Mouse (Mus musculus) ovary, postnatal 36 days (tissue): ENCODE measurements at regions not wholly inside any gene's neighbourhood (a gene's known extent, or its start where the extent isn't known, plus 50 kb on each side); places are given as distances from the start of the nearest gene placed in this dataset.

Experiments used
- DNase-seq: peaks from one replicate; pipeline ENCODE4 v3.0.0; 2022; ENCODE audit warnings: low spot score, mixed read lengths

DNA sequence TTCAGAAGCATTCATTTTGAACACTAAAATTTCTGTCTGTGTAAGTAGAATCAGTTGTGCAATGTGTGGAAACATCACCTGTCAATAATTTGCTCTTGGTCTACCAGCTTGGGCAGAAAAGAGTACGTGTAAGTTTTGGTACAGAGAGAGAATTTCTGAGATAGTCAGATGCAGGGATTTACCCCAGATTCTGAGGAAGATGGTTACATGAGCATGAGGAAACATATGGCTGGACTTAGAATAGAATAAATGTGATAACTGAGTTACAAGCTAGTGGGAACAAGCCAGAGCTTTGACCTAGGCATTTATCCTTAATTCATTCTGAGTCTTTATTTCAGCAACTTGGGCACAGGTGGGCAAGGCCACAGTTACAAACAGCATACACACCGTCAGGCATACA is 831.8 kb downstream of the Adgrl2 start:
- DNase-seq, result no peak

DNA sequence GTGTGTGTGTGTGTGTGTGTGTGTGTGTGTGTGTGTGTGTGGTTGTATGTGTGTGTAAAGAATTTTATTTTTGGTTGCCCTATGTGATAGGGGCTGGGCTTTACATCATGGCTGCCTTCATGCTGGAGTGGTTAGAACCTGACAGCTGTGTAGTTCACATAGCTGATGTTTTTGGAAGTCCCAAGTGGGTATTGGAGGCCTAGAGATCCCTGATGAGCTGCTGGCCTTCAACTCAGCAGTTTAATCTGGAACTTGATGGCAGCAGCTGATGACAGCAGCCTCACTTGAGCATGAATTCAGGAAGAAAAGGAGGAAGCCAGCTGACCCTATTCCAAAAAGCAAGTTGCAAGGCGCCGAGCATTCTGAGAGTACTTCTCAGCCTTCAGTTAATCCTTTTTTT is 846.6 kb downstream of the Adgrl2 start:
- no peak for DNase-seq

DNA sequence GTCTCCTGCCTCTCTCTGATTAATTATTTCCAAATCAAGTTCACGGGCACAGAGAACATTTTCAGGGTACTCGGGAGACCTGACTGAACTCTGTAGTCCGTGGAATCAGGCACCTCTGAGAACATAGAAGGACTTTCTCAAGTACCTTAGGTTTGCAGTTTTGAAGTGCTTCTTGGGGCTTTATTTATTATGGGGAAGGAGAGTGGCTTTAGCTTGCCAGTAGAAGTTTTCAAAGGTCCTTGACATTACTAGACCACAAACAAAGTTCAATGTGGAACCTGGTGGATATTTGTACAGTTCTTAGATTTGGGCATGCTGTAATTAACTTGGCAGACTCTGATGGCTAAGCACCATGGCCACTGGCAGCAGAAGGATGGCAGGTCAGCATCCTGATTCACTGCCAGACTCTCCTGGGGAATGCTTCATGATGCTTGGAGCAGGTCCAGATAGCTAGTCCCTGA is 853.5 kb downstream of the Adgrl2 start:
- DNase-seq, result no peak

DNA sequence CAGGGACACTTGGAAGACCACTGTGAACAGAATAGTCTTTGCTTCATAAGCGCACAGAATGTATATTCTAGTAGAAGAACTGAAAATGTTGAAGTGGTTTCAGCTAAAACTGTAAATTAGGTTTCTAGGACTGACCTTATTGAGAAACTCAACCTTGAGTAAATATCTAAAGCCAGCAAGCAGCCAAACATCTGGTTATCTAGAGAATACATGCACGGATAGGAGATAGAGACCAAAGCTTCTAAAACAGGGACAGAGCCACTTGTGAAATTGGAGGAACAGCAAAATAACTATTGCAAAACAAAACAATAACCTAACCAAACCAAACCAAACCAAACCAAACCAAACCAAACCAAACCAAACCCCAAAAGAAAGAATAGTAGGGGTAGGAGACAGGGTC is 855.7 kb downstream of the Adgrl2 start:
- no peak for DNase-seq

DNA sequence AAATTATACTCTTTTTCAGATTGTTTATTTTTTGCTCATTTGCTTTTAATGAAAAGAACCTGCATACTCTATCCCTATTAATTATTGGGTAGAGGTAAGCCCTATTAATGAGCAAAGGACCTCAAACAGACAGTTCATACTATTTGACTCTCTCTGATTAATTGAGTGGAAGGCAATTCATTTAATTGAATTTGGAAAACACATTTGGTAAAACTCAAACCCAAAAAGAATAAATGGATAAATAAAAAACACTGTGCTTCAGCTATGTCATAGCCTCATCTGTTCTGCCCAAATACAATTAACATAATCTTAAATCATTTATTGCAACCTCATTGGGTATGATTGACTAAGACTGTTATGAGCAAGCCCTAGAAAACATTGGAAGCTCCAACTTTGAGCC is 874.8 kb downstream of the Adgrl2 start:
- no peak for DNase-seq

DNA sequence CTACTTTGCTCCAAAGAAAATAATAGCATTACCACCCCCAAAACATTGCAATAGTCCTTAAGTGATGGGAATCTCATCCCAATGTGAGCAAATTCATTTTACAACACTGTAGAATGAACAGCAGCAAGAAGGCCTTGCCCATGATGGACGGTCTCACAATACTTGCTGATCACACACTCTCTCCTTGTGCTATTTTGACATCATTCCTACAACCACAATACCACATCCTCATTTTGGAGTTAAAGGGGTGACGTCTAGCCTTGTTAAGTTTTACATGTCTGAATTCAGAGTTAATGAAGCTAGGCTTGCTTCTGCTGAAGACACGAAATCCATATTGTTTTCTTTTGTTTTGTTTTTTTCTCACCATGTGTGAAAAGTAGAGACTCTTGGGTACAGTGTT is 878.2 kb downstream of the Adgrl2 start:
- no peak for DNase-seq

DNA sequence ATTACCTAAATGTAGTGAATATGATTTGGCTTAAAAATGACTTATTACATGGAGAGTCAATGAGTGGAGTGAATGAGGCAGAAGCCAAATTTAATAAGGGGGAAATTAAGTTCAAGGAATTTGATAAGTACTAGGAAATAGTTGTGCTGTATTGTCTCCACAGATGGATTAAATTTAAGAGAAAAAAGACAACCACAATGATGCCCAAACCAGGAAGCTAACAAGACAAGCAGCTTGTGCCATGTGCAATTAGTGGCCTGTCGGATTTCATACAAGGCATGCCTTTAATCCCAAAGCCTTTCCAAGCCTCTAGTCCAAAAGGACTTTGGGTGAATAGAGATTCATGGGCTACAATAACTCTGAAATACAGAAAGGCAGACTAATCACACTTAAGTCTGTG is 883.3 kb downstream of the Adgrl2 start:
- no peak for DNase-seq

DNA sequence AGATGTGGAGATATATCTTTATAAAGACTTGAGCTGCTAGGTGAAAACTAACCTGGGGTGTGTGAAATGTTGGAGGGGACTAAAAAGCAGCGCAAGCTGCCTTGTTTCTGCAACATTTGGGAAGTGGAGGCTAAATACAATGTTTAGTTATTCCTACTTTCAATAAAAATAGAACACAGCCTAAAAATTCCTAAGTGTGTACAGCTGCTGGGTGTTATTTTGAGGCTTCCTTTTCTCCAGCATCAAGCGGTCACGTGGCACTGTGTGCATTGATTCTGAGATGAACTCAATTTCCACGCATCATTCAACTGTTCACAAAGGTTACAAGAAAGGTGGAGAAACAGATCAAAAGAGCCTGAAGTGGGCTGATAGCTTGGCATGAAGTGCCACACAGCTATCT is 896.4 kb downstream of the Adgrl2 start:
- DNase-seq, result no peak

DNA sequence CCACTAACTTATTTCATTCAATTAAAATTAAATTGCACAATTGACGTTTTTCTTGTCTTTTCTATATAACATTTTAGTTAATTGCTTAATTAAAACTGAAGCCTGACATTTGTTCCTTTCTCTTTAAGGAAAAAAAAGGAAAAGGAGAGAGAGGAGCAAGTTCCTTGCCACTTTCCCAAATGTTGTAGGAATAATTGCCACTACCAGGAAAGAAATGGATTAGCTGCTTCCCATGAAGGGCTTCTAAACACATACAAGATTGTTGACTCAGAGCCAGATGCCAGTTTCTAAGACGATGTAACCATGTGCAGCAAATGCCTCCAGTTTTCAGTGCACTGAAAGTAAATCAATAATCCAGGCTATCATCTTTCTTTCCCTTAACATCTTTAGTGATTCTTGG is 914.5 kb downstream of the Adgrl2 start:
- DNase-seq, result no peak

DNA sequence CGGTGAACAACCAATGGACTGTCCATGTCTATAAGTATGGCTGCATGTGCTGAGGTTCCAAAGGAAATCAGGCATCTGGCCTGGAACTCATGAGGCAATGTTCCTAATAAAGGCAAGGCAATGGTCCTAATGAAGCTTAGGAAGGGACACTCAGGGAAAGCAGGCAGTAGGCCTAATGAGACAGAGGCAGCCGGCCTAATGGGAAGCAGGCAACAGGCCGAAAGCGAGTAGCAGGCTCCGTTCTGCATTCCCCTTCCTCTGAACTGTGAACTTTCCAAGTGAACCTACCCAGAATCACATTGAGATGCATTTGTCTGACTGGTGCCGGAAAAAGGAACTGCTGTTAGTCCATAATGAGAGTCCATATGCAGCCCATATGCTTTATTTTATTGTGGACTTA is 923.7 kb downstream of the Adgrl2 start:
- no peak for DNase-seq

DNA sequence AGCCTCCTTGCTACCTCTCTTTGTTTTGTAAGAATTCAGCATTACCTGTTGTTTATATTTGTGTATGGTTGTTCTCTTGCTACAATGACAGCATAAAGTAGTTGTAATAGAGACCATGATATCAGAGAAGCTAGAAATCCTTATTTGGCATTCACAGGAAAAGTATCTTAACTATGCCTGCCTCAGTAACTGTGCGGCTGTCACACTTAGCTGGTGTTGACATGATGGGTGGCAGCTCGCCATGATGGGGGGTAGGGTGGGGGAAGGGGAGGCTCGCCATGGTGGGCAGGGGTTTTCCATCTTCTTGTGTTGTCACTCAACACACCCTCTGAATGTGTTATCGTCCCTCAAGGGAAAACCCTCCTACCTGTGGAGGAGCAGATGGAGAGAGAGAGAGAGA is 934.3 kb downstream of the Adgrl2 start:
- DNase-seq, result no peak

DNA sequence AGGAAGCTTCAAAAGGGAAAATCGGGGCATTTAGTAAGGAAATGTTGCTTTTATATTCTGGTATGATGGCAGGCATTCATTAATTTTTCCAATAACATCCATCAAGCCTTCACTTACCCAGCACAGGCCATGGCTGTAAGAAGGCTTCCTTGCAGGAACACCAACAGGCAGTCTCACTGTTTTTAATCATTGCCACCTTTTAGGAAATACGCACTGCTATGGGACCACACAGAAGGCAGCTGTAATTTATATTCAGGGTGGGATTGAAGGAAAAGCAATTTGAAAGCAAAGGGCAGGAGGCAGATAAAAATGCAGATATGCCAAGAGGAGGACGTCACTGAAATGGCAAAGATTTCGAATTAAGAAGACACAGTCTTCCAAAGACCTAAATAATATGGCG is 937.8 kb downstream of the Adgrl2 start:
- no peak for DNase-seq

DNA sequence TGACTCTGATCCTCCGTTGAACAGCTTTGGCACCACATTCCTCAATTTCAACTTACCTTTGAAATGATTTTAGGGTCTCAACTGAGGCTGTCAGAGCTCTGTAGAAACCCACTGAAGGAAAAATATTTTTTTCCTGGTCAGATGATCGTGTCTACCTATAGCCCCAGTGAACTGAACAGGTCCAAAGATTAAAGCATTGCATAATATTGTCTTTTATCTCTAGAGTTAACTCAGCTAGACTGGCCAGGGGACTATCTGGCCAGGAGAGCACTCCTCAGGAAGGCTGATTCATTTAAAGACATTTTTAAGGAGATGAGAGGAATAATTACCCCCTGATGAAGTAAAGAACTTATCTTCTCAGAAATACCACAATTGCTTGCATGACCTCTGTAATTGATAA is 942.1 kb downstream of the Adgrl2 start:
- DNase-seq, result no peak

DNA sequence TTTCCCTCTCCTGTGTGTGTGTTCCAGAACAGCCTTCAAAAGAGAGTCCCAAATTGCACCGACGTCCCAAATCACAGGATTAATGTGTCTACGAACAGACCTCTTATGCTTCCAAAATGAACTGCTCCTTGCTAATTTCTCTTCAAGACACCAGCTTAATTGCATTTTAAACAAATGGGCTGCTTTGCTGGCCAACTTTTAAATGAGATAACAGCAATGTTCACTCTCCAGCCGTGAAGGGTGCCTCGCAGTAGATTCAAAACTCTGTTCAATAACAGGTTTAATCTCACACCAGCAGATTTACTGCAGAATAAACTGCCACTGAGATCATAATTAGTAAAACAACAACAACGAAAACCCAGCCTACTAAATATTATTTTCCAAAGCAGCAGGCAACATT is 957.8 kb downstream of the Adgrl2 start:
- DNase-seq, result no peak

DNA sequence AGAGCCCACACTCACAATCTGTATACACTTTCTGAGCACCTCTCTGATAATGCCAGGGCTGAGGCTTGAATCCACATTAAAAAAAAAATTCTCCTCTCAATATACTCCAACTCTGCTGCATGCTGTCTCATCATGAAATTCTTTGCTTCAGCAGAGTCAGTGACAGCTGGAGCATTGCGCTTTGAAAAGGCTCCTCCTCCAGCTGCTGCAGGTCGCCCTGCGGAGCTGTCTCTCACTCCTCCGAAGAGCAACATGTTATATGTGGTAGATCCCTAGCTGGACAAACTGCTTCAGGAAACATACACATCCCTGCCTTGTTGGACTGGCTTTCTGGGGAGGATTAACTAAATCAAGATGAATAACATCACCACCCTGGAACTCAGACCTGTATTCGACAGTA is 984.5 kb downstream of the Adgrl2 start:
- no peak for DNase-seq

DNA sequence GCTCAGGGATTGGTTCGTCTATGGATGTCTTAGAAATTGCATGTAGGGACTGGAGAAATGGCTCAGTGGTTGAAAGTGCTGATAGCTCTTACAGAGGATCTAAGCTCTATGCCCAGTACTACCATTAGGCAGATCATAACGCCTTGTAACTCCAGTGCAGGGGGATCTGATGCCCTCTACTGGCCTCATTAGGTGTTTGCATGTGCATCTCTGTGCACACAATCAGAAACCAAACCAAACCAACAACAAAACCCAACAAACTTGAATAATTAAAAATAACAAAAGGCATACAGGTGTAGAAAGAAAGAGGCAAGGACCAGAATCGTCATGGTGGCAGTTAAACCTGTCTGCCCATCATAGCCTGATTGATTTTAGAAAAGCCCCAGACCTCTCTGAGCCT is 986.3 kb downstream of the Adgrl2 start:
- no peak for DNase-seq

DNA sequence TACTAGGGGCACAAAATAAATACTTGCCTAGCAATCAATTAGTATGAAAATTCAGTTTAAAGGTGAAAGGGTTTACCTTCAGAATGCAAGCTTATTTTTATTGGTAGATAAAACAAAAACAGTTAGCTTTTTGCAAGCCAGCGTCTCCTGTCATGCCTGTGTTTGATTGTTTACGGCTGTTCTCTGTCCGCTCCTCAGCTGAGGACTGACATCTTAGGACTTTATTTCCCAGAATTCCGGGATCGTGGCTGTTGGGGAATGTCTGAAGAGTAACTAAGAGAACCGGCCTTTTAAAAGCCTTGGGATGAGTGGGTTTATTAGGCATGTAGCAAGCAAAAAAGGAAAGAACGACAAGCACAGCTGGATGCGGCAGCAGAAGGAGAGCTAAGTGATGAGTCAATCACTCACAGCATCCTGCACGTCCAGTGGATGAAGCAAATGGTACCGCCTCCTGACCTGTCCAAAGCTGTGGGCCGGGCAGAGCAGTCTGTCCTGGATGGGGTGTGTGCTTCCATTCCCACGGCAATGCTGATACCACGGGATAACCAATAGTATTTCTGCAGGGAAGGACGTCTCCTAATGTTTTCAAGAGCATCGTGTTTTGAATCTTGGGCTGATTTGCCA is 990.9 kb downstream of the Adgrl2 start:
- DNase-seq, result no peak

DNA sequence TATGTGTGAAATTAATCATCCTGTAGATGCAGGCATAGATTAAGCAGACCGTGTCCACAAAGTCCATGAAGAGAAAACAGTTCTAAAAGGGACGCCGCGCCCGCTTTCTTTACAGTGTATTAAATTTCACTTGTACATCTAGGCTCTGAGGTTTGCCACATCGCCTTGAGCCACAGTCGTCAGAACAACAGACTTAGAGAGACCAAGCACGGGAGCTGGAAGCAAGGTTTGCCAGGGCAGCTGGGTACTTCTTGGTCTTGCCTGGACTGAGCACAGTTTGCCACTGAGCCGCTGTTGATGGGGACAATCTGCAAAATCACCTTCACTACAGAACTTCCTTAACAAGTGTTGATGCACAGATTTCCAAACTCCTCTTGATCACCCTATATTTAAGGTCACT is 998.6 kb downstream of the Adgrl2 start:
- no peak for DNase-seq

DNA sequence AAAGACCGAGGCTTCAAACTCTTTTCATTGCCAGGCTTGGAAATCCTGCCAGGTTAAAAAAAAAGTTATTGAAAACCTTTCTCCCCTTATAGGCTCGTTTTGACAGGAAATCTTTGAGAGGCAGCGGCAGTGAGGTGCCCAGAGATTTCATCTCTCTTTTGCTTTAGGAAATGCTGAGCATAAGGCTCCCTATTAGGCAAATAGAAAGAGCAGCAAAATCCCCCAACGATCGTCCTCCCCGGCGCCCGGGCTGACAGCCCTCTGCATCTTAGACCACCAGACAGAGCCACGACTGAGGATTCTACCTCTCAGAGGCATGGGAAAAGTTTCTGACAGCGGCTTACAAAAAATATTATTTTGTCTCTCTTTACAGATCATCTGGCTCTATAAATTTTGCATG is 999.5 kb downstream of the Adgrl2 start:
- DNase-seq, result no peak

DNA sequence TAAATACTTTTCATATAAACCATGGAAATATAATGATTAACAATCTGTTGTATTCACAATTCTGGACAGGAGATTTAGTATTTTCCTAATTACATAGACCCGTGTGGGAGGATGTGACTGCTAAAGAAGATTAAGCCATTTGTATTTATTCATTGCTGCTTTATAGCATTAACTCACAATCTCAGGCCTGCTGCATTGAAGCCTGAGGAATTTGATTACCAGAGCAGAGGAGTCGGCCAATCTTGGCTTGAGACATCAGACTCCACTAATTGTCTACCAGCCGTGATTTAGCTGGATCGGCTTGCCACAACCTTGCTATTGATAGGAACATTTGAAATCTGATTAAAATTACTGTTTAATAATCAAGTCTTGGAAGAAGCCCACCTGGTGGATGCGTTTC is 1007.5 kb downstream of the Adgrl2 start:
- no peak for DNase-seq

DNA sequence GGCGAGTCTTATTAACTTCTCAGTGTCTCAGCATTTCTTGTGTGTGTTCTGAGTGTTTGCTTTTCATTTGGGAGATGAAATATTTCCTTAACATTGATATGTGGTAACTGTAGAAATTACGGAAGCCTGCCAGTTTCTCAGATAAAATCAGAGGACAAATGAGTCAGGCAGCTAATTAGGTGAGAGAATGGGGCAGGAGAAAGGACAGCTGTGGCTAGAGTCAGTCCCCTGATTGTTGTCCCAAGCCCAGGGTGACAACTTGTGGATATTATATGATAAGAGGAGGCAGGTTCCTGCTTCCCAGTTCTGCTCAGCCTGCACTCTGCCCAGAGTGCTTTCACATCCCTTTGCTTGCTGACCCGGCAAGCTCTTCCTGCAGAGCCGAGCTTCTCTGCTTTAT is 1008.7 kb downstream of the Adgrl2 start:
- no peak for DNase-seq

DNA sequence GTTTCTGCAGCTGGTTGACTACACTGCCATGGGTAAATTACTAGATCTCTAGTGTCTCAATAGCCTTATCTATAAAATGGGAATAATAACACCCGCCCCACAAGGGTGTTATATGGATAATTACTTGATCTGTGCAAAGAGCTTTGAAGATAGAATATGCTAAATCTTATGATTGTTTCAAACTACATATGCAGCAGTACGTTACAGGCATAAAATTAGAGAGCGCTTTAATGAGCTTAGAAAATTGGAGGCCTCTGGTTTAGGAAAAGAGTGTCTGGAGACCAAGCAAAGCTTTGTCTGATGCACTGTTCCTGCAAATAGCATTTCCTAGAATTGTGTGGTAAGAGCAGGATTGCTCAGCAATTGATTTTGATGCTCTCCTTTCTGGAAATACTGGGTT is 1013.8 kb downstream of the Adgrl2 start:
- no peak for DNase-seq

DNA sequence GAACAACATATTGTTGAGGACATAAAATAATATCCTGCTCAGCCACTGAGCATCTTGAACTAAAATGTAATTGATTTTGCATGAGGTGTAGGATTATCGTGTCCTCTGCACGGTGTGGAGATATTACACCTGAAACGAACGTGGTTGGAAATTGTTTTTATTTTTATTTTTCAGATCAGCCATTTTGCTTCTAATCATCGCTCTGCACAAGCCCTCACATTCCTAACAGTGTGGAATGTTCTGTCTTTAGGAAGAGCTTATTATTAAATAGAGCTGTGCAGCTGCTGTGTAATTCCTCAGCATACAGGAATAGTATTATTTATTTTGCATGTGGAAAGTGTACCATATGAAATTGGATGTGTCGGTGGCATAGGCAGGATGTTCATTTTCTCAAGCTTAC is 1014.3 kb downstream of the Adgrl2 start:
- no peak for DNase-seq

DNA sequence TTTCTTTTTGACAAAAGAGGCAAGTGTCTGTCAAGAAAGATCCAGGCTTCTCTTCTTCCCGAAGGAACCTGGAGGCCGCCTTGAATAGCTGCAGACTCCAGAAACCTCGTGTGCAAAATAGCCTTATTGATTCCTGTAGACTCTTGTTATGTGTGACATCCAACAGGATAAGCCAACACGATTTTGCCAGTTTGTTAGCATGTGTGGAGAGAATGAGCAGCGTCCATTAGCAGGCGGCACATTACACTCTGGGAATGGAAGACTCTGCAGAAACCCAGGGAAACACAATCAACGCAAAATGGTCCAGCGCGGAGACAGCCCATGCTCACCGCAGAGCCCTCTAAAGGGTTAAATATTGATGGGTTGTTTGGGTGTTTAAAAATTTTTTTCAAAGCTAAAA is 1014.9 kb downstream of the Adgrl2 start:
- DNase-seq, result no peak

DNA sequence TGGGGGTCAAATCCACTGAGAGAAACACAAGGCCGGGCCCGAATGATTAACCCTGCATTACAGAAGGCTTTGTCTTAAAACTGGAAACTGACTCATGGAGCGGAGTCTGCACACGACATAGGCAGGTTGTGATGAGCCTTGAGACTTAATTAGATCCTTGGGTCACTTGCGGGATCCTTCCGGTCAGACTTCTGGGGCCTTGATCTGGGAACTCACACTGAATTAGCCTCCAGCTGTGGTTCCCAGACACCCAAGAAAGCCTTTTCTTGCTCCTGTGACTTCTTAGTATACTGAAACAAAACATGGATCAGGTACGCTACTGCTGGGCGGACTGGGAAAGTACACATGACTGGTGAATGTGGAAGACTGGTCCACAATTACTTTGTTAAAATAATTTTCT is 1015.8 kb downstream of the Adgrl2 start:
- no peak for DNase-seq
